Mouse (Mus musculus): ENCODE results near the gene Ncor2.

Gene Ncor2

GRCm38 (mm10) chr5:125148686-125149085, 30.3 kb downstream of the Ncor2 start:
- 26% methylated on average over 5 of the region's 5 CpGs for WGBS

DNA sequence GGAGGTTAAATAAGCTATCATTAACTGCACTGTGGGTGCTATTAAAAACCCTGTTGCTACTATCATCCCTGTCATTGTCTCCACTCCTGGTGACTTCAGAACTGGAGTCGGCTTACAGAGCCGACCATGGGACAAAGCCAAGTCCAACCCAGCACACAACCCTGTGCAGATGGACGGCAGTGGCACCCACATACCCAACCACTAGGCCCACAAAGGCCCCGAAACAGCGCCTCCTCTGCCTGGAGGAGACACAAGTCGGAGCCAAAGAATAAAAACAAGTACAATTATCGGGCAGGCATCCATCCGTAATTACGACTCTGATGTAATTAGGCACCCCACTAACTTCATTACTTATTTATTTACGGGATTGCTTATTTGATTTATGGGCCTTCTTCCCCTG, 30.8 kb downstream of the Ncor2 start:
- WGBS, result 34% methylated on average over 10 of the region's 10 CpGs

GRCm38 (mm10) chr5:125147124-125147523, 31.9 kb downstream of the Ncor2 start:
- WGBS, result 87% methylated on average over 5 of the region's 5 CpGs

DNA sequence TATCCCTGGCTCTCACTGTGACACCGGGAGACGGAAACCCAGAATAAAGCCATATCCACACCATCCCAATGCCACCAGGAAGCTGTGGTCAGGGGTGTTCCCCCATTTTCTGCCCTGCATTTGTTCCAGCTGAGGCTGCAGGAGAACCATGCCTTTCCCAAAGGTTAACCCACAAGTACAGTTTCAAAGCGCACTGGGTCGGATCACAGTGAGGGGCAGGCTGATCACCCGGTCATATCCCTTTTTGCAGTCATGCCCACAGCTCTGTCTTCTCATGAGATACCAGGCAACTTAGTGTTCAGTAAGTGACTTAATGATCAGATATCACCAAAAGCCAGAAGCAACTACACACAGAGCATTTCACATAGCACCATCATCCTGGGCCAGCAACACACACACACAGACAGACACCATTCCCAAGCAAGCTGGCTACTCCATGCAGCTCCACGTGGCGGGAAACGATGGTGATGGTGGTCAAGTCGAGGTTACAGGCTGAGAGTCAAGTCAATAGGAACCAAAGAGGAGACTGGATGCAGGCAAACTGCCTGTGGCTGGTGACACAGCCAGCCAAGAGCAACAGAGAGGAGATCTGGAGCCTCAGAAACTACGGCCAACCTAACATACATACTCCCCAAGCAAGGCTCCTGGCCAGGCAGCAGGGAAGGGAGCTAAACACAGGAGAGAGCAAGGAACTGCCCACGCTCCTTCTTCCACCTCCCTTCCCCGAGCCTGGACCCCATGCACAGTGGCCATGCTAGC, 35.7 kb downstream of the Ncor2 start:
- 68% methylated on average over 12 of the region's 12 CpGs for WGBS

DNA sequence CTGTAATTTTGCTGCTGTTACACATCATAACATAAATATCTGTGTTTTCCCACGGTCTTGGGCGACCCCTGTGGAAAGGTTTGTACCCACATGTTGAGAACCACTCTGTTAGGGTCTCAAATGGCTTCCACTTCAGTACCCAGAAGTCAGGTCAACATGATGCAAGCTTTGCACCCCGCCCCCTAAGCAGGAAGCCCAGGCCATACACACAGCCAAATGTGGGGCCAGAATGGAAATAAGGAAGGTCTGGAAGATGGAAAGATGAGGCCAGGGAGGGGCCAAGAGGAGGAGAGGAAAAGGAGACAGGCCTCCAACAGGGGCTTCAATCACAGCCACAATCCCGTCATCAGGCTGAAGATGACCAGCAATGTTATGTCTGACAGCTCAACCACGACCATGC, 37.1 kb downstream of the Ncor2 start:
- 40% methylated on average over 5 of the region's 5 CpGs for WGBS

DNA sequence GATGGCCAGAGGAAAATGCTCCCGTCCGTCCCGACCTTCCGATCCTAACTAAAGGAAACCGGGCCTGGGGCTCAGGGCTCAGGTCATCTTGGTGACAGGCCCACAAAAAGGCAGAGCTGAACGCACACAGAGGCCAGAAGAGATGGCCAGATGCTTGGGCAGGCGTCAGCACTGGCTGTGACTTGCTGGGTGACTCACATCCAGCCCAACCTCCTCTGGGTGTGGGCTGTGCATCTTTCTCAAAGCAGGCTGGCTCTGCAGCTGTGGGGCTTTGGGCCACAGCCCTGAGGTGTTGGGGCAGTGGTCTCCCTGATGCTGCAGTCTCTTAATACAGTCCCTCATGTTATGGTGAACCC, 37.5 kb downstream of the Ncor2 start:
- WGBS, result 5% methylated on average over 7 of the region's 7 CpGs

- 4% methylated on average over 27 of the region's 27 CpGs for WGBS
These were observed 38.0 kb downstream of the Ncor2 start for GRCm38 (mm10) chr5:125140832-125141524.

GRCm38 (mm10) chr5:125140151-125140699, 38.8 kb downstream of the Ncor2 start:
- WGBS, result 11% methylated on average over 19 of the region's 19 CpGs

DNA sequence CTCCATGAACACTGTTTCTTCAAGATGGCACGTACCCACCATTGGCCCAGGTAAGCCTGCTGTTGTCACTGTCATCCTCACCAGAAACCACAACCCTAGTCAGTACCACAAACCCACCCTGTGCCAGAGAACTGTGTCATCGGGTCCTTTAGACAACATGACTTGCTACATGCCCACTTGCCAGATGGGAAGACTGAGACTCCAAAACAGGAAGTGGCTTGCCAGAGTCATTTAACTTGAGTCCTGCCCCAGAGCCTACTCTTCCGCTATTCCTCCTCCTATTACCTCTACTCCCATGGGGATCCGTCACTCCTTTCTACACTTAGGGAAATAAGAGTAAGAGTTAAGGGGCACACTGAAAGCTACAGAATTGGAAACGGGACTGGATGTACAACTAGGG, 39.4 kb downstream of the Ncor2 start:
- 59% methylated on average over 5 of the region's 5 CpGs for WGBS

DNA sequence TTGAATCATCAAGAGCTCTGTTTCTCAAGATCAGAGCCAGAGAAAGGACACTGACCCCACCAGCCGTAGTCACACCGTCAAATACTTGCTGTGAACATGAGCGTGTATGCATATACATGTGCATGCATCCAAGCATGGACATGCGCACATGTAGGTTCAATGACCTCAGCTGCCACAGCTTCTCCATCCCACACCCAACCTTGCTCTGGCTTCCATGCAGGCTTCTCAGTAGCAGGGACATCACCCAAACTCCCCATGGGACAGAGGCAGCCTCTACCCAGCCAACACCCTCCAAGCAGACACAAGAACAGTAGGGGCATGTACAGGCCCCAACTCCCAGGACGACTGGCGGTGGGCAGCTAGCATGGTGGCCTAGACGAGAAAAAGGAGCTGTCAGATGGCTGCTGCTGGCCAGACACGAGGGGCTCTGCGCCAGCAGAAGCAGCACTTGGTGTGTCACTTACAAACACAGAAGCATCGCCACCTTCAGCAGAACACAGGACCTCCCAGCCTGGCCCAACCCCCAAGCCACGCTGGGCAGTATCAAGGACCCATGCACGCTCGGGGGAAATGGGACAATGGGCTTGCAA, 40.1 kb downstream of the Ncor2 start:
- WGBS, result 70% methylated on average over 13 of the region's 13 CpGs

- whole genome bisulfite sequencing, result 90% methylated on average over 18 of the region's 18 CpGs
These were observed 41.2 kb downstream of the Ncor2 start for GRCm38 (mm10) chr5:125137672-125138285.

- WGBS, result 37% methylated on average over 14 of the region's 14 CpGs
These were observed 41.9 kb downstream of the Ncor2 start for GRCm38 (mm10) chr5:125136996-125137671.

DNA sequence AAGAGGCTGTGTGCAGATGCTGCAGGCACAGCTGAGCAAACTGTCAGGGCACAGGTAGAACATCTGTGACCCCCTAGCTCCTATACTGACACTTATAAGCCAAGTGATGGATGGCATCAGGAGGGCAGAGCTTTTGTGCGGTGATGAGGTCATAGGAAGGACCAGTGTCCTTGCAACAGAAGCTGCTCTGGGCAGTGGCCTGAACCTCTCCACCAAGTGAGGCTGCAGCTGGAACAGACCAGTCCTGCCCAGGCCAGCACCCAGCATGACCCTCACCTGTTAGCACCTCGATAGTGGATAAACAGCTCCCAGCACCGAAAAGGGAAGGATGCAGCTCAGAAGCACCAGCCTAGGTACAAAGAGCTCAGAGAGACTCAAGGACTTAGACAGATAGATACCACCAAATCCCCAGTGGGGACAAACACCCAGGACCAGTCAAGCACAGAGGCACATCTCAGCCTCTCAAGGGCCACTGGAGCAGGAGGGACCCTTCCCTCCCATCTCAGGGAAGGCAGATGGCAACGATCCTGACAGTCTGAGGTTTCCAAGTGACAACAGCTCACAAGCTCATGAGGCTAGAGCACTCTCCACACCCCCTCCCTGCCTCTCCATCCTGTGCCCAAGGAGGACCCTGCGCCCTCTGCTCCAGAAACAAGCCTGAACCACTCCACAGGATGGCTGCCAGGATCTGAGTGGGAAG, 42.6 kb downstream of the Ncor2 start:
- 52% methylated on average over 5 of the region's 5 CpGs for WGBS

DNA sequence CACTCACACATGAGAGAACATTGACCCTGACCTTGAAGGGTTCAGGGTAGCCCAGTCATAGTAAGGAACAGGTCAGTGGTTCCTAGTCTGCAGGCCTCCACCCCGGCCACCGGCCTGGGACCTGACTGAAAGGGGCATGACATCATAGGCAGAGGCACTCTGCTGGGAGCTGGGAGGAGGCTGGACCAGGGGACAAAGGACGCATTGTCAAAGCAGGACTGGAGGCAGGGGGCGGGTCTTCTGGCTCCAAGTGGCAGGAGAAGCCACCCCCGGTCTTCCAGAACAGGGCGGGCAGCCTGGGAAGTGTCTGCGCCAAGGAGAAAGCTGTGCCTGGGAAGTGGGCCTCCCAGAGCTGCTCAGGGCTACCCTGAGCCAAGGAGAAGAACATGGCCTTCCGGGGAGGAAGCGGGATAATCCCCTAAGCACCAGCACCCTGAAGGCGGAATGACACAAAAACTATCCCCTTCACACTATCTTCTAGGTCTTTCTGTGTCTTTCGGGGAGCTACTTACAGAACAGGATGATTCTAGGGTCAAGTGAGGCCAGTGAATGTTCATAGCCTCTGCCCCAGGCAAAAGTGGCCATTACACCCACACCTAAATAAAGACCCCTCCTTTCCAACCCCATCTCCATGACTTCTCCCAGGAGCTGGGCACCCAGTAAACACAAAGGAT, 44.1 kb downstream of the Ncor2 start:
- 22% methylated on average over 11 of the region's 11 CpGs for WGBS

GRCm38 (mm10) chr5:125134391-125134790, 44.6 kb downstream of the Ncor2 start:
- WGBS, result 32% methylated on average over 7 of the region's 7 CpGs

DNA sequence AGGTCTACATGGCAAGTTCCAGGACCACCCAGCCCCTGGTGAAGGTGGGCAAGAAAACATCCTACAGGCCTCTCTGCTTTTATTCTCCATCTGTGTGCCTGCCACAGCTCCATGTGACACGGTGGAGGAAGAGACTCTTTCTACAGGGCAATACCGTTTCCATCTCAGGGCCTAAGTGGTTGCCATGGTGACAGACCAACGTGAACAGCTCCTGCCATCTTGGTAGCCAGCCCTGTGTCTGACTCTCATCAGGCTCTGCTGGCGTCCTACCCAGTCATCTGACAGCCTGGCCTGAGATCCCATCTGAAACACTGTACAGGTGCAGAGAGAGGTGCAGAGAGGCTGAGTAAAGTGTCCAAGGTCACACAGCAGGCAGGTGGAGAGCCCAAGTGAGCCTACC, 45.4 kb downstream of the Ncor2 start:
- WGBS, result 22% methylated on average over 4 of the region's 4 CpGs

DNA sequence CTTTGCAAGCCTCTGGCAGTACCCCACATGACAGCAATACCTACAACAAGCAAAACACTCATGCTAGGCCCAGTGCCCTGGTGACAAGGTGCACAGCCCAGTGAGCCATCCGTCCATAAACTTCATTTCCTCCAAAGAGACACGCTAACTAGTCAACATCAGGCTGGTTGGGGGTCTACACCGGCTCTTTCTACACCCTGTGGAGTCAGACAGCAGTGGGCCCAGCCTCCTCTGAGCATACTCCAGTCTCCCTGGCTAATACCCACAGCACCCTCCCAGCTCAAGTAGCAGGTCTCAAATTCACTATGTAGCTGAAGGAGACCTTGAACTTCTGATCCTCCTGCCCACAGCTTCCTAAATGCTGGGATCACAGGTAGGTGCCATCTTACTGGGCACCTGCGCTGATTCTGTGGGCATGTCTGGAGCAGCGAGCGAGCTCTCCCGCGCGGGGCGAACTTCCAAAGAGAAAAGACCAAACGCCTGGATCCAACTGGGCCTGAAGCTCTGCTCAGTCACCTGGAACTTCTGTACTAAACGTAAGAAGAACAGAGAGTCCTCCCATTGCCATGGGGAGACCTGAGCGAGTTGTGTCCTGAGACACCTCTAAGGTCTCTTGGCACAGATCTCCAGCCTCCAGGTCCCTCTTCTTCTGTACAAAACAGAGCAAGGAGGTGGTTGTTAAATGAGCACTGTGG, 46.3 kb downstream of the Ncor2 start:
- 89% methylated on average over 13 of the region's 13 CpGs for WGBS

- 66% methylated on average over 2 of the region's 2 CpGs for WGBS
These were observed 47.0 kb downstream of the Ncor2 start for GRCm38 (mm10) chr5:125132069-125132468.

GRCm38 (mm10) chr5:125130406-125130805, 48.6 kb downstream of the Ncor2 start:
- 50% methylated on average over 3 of the region's 3 CpGs for WGBS

DNA sequence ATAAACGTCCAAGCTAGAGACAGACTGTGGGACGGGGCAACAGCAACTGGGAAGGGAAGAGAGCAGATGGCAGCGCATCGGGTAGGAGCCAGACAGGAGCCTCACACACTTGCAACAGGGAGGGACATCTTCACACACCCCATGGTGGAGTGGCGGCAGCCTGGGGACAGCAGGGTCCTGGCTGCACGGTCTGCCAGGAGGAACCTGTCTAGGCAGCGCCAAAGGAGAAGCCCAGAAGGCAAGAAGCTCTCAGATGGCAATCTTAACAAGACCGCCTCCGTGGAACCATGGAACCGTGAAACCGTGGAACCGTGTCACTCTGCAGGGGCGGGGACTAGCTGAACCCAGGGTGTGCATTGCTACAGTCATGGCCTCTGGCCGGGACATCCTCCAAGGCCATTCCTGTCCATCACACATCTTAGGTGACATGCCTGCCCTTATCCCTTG, 50.1 kb downstream of the Ncor2 start:
- 37% methylated on average over 14 of the region's 14 CpGs for WGBS
